Mouse (Mus musculus) embryo, embryonic 11.5 days (tissue): ENCODE data around the gene Mptx1.
"Not testable (repeated sequence)": the region's sequence is repeated elsewhere in the genome, so short reads cannot be mapped to it uniquely, and the experiment has no call there.

Experiments used
- DNase-seq: peaks from one replicate; pipeline ENCODE4 v3.0.0-alpha.2; 2012; ENCODE audit warnings: low read depth, low spot score

The Mptx1 gene

DNA sequence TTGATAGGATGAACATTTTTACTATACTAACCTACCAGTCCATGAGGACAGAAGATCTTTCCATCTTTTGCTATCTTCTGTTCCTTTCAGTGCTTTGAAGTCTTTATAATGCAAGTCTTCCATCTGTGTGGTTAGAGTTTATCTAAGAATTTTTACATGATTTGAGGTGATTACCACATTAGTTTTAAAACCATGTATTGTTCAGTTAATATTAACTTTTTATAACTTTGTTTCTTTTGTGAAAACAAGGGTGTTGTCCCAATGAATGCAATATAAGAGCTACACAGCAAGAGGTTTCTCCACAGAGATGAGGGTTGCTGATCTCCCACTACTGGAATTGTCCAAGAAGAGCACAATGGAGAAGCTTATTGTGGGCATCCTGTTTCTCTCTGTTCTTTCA, at the start of gene Mptx1:
Gene Mptx1, plus strand, starts transcription at position 301 of the 400 bp plus-strand sequence.
- no peak for DNase-seq

DNA sequence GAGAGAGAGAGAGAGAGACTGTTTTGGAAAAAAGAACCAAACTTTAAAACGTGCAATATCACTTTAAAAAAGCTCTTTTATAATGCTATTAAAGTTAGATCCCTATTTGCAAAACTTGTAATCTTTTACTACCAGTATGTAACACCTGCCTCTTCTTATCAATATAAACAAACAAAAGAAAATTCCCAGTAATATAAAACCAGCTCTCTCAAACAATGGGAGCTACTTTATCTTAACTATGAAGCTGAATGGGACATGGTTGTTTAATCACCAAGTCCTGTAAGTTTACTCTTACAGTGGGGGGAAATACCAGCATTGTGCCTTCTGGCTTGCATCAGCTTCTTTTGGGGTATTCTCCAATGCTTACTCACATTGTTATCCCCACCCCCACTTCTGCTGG, 27.2 kb upstream of the Mptx1 start:
- DNase-seq = no peak

GRCm38 (mm10) chr1:174317308-174317707, 13.0 kb upstream of the Mptx1 start:
- no peak for DNase-seq

DNA sequence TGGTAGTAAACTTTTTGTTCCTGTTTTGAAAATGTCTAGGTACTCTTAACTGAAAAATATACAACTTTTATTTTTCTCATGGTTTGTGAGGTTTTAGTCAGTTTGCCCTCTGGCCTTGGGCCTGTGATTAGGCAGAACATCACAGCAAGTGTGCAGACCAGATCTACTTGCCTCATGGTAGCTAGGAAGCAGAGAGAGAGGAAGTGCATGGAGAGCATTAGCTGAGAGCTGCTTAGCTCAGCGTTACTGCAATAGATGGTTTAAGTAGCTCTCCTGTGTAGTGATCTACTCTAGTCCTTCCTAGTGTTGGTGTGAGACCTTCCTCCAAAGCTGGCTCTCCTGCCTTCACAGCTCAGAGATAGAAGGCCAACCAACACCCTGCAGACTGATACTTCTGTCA, 23.3 kb downstream of the Mptx1 start:
- not testable (repeated sequence) for DNase-seq

- no peak for DNase-seq
These were observed 24.3 kb downstream of the Mptx1 start for GRCm38 (mm10) chr1:174354640-174355039.

- no peak for DNase-seq
These were observed 34.6 kb downstream of the Mptx1 start, which contains the start of gene Olfr417 for GRCm38 (mm10) chr1:174364882-174365451. Gene Olfr417, plus strand, starts transcription at chr1:174365122.

- no peak for DNase-seq
These were observed 43.5 kb downstream of the Mptx1 start for GRCm38 (mm10) chr1:174373799-174374198.
